Mouse (Mus musculus) thymus, adult 2 months (tissue): Measurements from ENCODE around the gene Cacna1h. TPM values are rescaled to one million over a fixed set of nuclear protein-coding genes. Genes with fewer than 3 reads are reported as not detected.

ENCODE experiments used
- DNase-seq: peaks from one replicate; pipeline ENCODE4 v3.0.0; 2021
- H3K27ac ChIP-seq: fragments of 200-500 bp; 2 replicates; pipeline ENCODE4 v1.5.1; 2012; ENCODE audit warnings: low read length, control low read depth; ENCODE audit not compliant: control insufficient read depth, insufficient read depth
- H3K27me3 ChIP-seq: fragments of 200-500 bp; 2 replicates; pipeline ENCODE4 v1.6.1; 2012; ENCODE audit warnings: mild to moderate bottlenecking, low read length, moderate library complexity, mixed read lengths; ENCODE audit not compliant: control insufficient read depth, insufficient read depth
- H3K36me3 ChIP-seq: fragments of 200-500 bp; 2 replicates; pipeline ENCODE4 v1.6.1; 2012; ENCODE audit warnings: mild to moderate bottlenecking, low read length, moderate library complexity; ENCODE audit not compliant: control insufficient read depth, insufficient read depth
- H3K4me1 ChIP-seq: fragments of 200-500 bp; replicated peaks from 2 replicates; pipeline ENCODE4 v1.6.1; 2012; ENCODE audit warnings: low read length; ENCODE audit not compliant: control insufficient read depth, insufficient read depth
- H3K4me3 ChIP-seq: fragments of 200-500 bp; 2 replicates; pipeline ENCODE4 v1.5.1; 2012; ENCODE audit warnings: mild to moderate bottlenecking, low read length, control low read depth, moderate library complexity; ENCODE audit not compliant: control insufficient read depth, insufficient read depth
- CTCF ChIP-seq: fragments of 200-500 bp; IDR thresholded peaks from 2 replicates; pipeline ENCODE4 v1.5.1; 2012; ENCODE audit warnings: mild to moderate bottlenecking, control low read depth, low read length, moderate library complexity, borderline replicate concordance; ENCODE audit not compliant: control insufficient read depth, poor library complexity, insufficient read depth; ENCODE audit errors: extremely low read depth
- POLR2A ChIP-seq: fragments of 200-500 bp; IDR thresholded peaks from 2 replicates; pipeline ENCODE4 v1.6.1; 2012; ENCODE audit warnings: mild to moderate bottlenecking, low read length, control low read depth, moderate library complexity; ENCODE audit not compliant: control insufficient read depth, poor library complexity, insufficient read depth; ENCODE audit errors: extremely low read depth
- WGBS: fragments of 180-500 bp; shearing (Covaris S2); methylation state at CpG from one replicate; pipeline ENCODE4 v1.1.7; 2018; 5-methylcytosine and 5-hydroxymethylcytosine counted together
- polyA plus RNA-seq: library from polyadenylated mRNA; depleted of rRNA; stranded (reverse); fragments of >200 nt; gene quantifications from 2 replicates; pipeline ENCODE4 v1.2.3, GENCODE M21; 2012; rRNA removed

The Cacna1h gene
- polyA plus RNA-seq, 1 experiment: 4.3 TPM

GRCm38 (mm10) chr17:25345462-25345861, 88.1 kb downstream of the Cacna1h start, which contains the start of gene Tpsab1:
Gene Tpsab1 (minus strand): TSS chr17:25345562.
- Histone ChIP-seq H3K27ac (no peak within 1 kb of the TSS), H3K36me3 (no peaks in the 10 kb centered on the region), H3K4me1 (no peaks in the 10 kb centered on the region), H3K27me3 (no peaks in the 10 kb centered on the region), H3K4me3 (no peak within 1 kb of the TSS)
- 80% methylated on average over 4 of the region's 4 CpGs for WGBS
- DNase-seq: no peak
- TF ChIP-seq CTCF (no peak), POLR2A (no peak)

GRCm38 (mm10) chr17:25341490-25341889, 92.1 kb downstream of the Cacna1h start:
- no peaks in the 10 kb centered on the region for H3K27me3 ChIP-seq
- DNase-seq: no peak
- WGBS: 63% methylated on average over 3 of the region's 3 CpGs
- TF ChIP-seq CTCF (no peak), POLR2A (no peak)
- H3K4me1 ChIP-seq: no peaks in the 10 kb centered on the region
- no peak overlapping the region for H3K4me3 ChIP-seq
- no peaks in the 10 kb centered on the region for H3K36me3 ChIP-seq
- no peak overlapping the region for H3K27ac ChIP-seq

GRCm38 (mm10) chr17:25340003-25340402, 93.6 kb downstream of the Cacna1h start:
- WGBS: 91% methylated on average over 6 of the region's 6 CpGs
- TF ChIP-seq POLR2A (no peak), CTCF (no peak)
- Histone ChIP-seq H3K27me3 (no peaks in the 10 kb centered on the region), H3K27ac (no peak overlapping the region), H3K4me1 (no peaks in the 10 kb centered on the region), H3K4me3 (no peak overlapping the region), H3K36me3 (no peaks in the 10 kb centered on the region)
- no peak for DNase-seq

GRCm38 (mm10) chr17:25338218-25338617, 95.4 kb downstream of the Cacna1h start:
- Histone ChIP-seq H3K27ac (no peak overlapping the region), H3K4me3 (no peak overlapping the region), H3K36me3 (no peaks in the 10 kb centered on the region), H3K4me1 (no peaks in the 10 kb centered on the region), H3K27me3 (no peaks in the 10 kb centered on the region)
- no peak for TF ChIP-seq POLR2A
- no peak for TF ChIP-seq CTCF
- WGBS: 88% methylated on average over 4 of the region's 4 CpGs
- DNase-seq: no peak

- WGBS: 5% methylated on average over 8 of the region's 8 CpGs
- Histone ChIP-seq H3K27me3 (no peaks in the 10 kb centered on the region), H3K27ac (no peak overlapping the region), H3K36me3 (no peaks in the 10 kb centered on the region), H3K4me3 (no peak overlapping the region), H3K4me1 (no peaks in the 10 kb centered on the region)
- peak; percentile 55 for DNase-seq
- TF ChIP-seq CTCF (peak; percentile 72; the same call in 1 of the 2 replicates), POLR2A (no peak)
These were observed 99.6 kb downstream of the Cacna1h start for GRCm38 (mm10) chr17:25333943-25334342.

GRCm38 (mm10) chr17:25332321-25332720, 101.3 kb downstream of the Cacna1h start:
- Histone ChIP-seq H3K27ac (no peak overlapping the region), H3K4me1 (no peaks in the 10 kb centered on the region), H3K27me3 (no peaks in the 10 kb centered on the region), H3K36me3 (no peaks in the 10 kb centered on the region), H3K4me3 (no peak overlapping the region)
- TF ChIP-seq POLR2A (no peak), CTCF (no peak)
- 14% methylated on average over 9 of the region's 9 CpGs for WGBS
- no peak for DNase-seq

Other genes with a start within 250 kb of the Cacna1h start
- 17.8 and 18.8 TPM in 2 replicates for gene BC003965, start 249.2 kb downstream of the Cacna1h start, polyA plus RNA-seq
- gene Unkl, start 245.4 kb downstream of the Cacna1h start, polyA plus RNA-seq: 60.1 and 64.6 TPM in 2 replicates
- gene Gnptg, start 193.7 kb downstream of the Cacna1h start, polyA plus RNA-seq: 39.8 and 47.7 TPM in 2 replicates
- gene Tsr3, start 193.6 kb downstream of the Cacna1h start, polyA plus RNA-seq: 38.0 and 40.9 TPM in 2 replicates
- 56.5 and 60.9 TPM in 2 replicates for gene Baiap3, start 177.4 kb downstream of the Cacna1h start, polyA plus RNA-seq
- 304 and 316 TPM in 2 replicates for gene Ube2i, start 159.2 kb downstream of the Cacna1h start, polyA plus RNA-seq
- 1.2 and 1.3 TPM in 2 replicates for gene Prss34, start 135.4 kb downstream of the Cacna1h start, polyA plus RNA-seq
- 0.13 and 0.18 TPM in 2 replicates for gene Prss28, start 125.1 kb downstream of the Cacna1h start, polyA plus RNA-seq
- gene Prss29, start 115.1 kb downstream of the Cacna1h start, polyA plus RNA-seq: 2.3 and 2.7 TPM in 2 replicates
- gene Tpsab1, start 88.2 kb downstream of the Cacna1h start, polyA plus RNA-seq: 0.44 and 0.61 TPM in 2 replicates
- gene Tpsb2, start 67.5 kb downstream of the Cacna1h start, polyA plus RNA-seq: 4.7 and 7.6 TPM in 2 replicates
- gene Tpsg1, start 64.5 kb downstream of the Cacna1h start, polyA plus RNA-seq: 0.80 and 1.8 TPM in 2 replicates
- gene Tekt4, start 20.8 kb upstream of the Cacna1h start, polyA plus RNA-seq: 0.19 and 0.42 TPM in 2 replicates
- gene Sstr5, start 63.5 kb upstream of the Cacna1h start, polyA plus RNA-seq: not detected in 2 replicates
- 0.94 and 1.0 TPM in 2 replicates for gene Sox8, start 136.9 kb upstream of the Cacna1h start, polyA plus RNA-seq
- 25.2 and 25.8 TPM in 2 replicates for gene Lmf1, start 145.3 kb upstream of the Cacna1h start, polyA plus RNA-seq